Mouse (Mus musculus): ENCODE results near the gene Timp1. TPM values are rescaled to one million over a fixed set of nuclear protein-coding genes. Genes with fewer than 3 reads are reported as not detected.

The Timp1 gene
- polyA plus RNA-seq (2015; fragmentation: Nextera tagmentation; extraction: Ambion mirVana): 18.3 and 19.3 TPM in 2 replicates

DNA sequence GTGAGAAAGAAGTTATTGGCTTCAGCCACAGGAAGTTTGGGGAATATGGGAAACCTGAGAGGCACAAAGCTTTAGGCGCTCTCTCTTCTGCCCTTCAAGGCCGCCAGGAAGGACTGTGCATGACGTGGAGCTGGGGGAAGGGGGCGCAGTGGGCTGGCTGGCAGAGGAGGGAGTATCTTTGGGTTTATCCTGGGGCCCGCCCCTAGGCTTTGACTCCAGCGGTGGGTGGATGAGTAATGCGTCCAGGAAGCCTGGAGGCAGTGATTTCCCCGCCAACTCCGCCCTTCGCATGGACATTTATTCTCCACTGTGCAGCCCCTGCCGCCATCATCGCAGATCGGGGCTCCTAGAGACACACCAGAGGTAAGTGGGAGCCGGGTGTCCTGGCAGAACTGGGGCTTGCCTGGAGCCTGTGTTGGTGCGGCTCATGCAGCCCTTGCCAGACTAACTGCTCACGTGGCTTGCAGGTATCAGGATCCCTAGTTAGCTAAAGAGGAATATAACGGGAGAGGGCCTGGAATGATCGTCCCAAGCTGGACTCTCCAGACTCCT is at the start of gene Timp1:
TSS of gene Timp1 (plus strand) at position 205 of the 552 bp plus-strand sequence.
- WGBS: 16% methylated on average over 17 of the region's 18 CpGs
- peak within 1 kb of the TSS; percentile 52 for H3K4me2 ChIP-seq
- no peaks in the 10 kb centered on the region for H3K4me1 ChIP-seq
- no peak within 1 kb of the TSS for H3K27ac ChIP-seq
- ATAC-seq (ENCODE audit: insufficient read depth, low FRiP score, low read depth): peak; percentile 83
- no peak within 1 kb of the TSS for H3K9ac ChIP-seq
- H3K27me3 ChIP-seq (replicated peaks): no peaks in the 10 kb centered on the region
- no peaks in the 10 kb centered on the region for H3K9me3 ChIP-seq
- H3K36me3 ChIP-seq: no peaks in the 10 kb centered on the region
- peak within 1 kb of the TSS; percentile 34 for H3K4me3 ChIP-seq (replicated peaks)

DNA sequence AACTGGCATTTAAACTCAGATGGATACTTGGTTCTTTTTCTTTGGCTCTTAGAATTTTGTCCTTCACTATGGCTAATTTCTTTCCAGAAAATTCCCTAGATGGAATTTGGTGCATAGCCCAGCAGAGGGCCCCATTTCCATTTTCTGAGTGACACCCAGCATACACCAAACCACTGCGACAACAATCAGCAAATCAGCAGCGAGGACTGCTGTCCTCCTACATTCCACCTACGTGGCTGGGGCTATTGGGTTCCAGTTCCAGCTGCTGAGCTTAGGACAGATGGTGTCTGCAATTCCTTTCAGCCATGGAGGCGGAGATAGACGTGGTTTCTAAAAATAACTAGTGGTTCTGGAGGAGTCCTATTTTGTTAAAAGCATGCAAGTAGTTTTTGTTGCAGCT is 41.0 kb upstream of the Timp1 start:
- no peaks in the 10 kb centered on the region for H3K36me3 ChIP-seq
- H3K4me1 ChIP-seq: no peaks in the 10 kb centered on the region
- no peak overlapping the region for H3K4me2 ChIP-seq
- H3K27me3 ChIP-seq (replicated peaks): no peaks in the 10 kb centered on the region
- no peaks in the 10 kb centered on the region for H3K9me3 ChIP-seq
- H3K4me3 ChIP-seq (replicated peaks): no peak overlapping the region
- H3K9ac ChIP-seq: no peak overlapping the region
- WGBS: 11% methylated on average over 5 of the region's 5 CpGs
- peak; percentile 60; the same call in 1 of the 2 replicates for ATAC-seq (ENCODE audit: insufficient read depth, low FRiP score, low read depth)
- no peak overlapping the region for H3K27ac ChIP-seq

DNA sequence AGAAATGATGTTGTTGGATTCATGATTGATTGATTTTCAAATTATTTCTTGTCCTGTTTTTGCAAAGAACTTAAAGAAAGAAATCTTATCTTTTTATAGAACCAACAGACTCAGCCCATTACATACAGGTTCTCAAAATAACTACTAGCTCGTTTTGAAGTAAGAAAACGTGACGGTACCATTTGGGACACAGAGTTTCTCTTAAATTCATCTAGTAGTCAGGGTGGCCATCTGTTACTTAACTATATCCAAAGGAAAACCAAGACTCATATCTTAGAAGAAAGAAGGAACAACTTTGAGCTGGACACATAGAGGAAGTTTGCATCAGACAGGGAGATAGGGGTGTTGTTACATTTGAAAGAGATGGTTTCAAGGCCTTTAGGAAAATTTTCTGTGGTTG is 22.7 kb upstream of the Timp1 start:
- WGBS: 86% methylated on average over 3 of the region's 3 CpGs
- Histone ChIP-seq H3K4me3 (replicated peaks) (no peak overlapping the region), H3K4me2 (no peak overlapping the region), H3K4me1 (no peaks in the 10 kb centered on the region), H3K9me3 (no peaks in the 10 kb centered on the region), H3K27ac (no peak overlapping the region), H3K27me3 (replicated peaks) (no peaks in the 10 kb centered on the region), H3K9ac (no peak overlapping the region), H3K36me3 (peaks cover 4% of the 10 kb centered on the region; the same call in 1 of the 2 replicates)
- ATAC-seq (ENCODE audit: insufficient read depth, low FRiP score, low read depth): no peak

DNA sequence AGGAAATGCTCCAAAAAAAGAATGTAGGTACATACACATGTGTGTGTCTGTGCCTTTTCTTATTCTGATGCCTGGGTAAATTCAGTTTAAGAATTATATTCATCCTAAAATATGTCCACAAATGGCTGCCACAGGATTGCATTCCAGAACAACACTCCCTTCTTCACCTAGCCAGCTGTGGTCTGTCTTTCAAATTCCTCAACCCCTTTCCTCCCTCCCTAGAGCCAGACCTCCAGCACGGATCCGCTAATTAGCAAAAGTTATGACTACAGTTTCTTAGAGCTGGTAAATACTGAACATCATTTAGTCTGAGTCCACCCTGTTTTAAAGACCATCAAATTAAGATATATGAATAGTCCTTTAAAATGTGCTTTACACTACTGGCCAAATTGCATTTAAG is 22.1 kb upstream of the Timp1 start:
- WGBS: 21% methylated on average over 2 of the region's 2 CpGs
- no peak for ATAC-seq (ENCODE audit: insufficient read depth, low FRiP score, low read depth)

DNA sequence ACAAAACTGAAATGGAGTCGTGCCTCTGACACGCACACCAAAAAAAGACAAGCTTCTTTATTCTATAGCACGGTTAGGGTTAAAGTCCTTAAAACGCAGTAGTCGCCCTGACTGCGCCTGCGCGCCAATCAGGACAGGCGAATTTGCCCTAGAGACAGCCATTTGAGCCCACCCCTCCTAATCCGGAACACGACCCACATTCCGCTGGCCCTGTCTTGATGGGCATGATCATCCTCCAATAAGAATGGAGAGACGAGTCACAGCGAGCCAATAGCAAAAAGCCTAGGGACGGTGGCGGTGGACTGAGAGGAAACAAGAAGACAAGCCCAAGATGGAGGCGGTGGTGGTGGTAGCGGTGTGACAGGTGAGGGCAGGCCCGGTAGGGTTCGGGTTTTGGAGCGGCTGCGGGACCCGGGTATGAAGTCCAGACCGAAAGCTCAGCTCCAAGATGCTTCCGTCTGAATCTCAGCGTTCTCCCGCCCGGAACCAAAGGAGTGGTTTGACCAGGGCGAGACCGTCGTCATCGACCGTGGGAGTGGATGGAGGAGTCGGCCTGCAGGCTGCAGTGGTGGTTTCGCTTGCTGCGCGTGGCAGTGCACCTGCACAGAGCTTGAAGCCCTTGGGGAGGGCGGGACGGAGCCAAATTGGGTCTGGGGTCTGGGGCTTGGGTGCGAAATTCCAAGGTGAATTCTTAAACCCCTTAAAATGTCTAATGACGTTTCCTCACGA is 21.5 kb upstream of the Timp1 start:
- peak overlapping the region; percentile 51 for H3K4me2 ChIP-seq
- peak; percentile 99 for ATAC-seq (ENCODE audit: insufficient read depth, low FRiP score, low read depth)
- peaks cover 4% of the 10 kb centered on the region; the same call in 1 of the 2 replicates for H3K36me3 ChIP-seq
- 19% methylated on average over 42 of the region's 42 CpGs for WGBS
- H3K4me3 ChIP-seq (replicated peaks): peak overlapping the region; percentile 60
- peak overlapping the region; percentile 57; the same call in 1 of the 2 replicates for H3K27ac ChIP-seq
- H3K9me3 ChIP-seq: no peaks in the 10 kb centered on the region
- H3K4me1 ChIP-seq: no peaks in the 10 kb centered on the region
- H3K27me3 ChIP-seq (replicated peaks): no peaks in the 10 kb centered on the region
- peak overlapping the region; percentile 52 for H3K9ac ChIP-seq

More for the DNA sequence above, 22.1 kb upstream of the Timp1 start:
- Histone ChIP-seq H3K4me2 (peak overlapping the region; percentile 46), H3K4me1 (no peaks in the 10 kb centered on the region), H3K27ac (peak overlapping the region; percentile 44; the same call in 1 of the 2 replicates), H3K27me3 (replicated peaks) (no peaks in the 10 kb centered on the region), H3K36me3 (peaks cover 4% of the 10 kb centered on the region; the same call in 1 of the 2 replicates), H3K9ac (no peak overlapping the region), H3K4me3 (replicated peaks) (peak overlapping the region; percentile 16), H3K9me3 (no peaks in the 10 kb centered on the region)

DNA sequence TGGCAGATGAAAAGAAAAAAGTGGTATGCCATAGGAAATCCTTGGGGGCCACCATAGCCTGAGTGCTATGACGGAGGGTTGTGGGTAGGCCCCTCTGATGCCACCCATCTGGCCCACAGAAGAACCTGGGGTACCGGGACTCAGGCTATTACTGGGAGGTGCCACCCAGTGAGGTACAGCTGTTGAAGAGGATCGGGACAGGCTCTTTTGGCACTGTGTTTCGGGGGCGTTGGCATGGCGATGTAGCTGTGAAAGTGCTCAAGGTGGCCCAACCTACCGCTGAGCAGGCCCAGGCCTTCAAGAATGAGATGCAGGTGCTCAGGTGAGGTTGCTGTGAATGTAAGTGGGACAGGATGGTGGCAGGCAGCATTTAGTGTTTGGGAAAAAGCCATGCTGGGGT is 16.2 kb upstream of the Timp1 start:
- no peak overlapping the region for H3K4me2 ChIP-seq
- WGBS: 94% methylated on average over 7 of the region's 7 CpGs
- no peak for ATAC-seq (ENCODE audit: insufficient read depth, low FRiP score, low read depth)
- H3K27me3 ChIP-seq (replicated peaks): no peaks in the 10 kb centered on the region
- no peak overlapping the region for H3K27ac ChIP-seq
- H3K36me3 ChIP-seq: peaks cover 4% of the 10 kb centered on the region; the same call in 1 of the 2 replicates
- no peaks in the 10 kb centered on the region for H3K9me3 ChIP-seq
- H3K4me1 ChIP-seq: no peaks in the 10 kb centered on the region
- H3K4me3 ChIP-seq (replicated peaks): no peak overlapping the region
- H3K9ac ChIP-seq: no peak overlapping the region

DNA sequence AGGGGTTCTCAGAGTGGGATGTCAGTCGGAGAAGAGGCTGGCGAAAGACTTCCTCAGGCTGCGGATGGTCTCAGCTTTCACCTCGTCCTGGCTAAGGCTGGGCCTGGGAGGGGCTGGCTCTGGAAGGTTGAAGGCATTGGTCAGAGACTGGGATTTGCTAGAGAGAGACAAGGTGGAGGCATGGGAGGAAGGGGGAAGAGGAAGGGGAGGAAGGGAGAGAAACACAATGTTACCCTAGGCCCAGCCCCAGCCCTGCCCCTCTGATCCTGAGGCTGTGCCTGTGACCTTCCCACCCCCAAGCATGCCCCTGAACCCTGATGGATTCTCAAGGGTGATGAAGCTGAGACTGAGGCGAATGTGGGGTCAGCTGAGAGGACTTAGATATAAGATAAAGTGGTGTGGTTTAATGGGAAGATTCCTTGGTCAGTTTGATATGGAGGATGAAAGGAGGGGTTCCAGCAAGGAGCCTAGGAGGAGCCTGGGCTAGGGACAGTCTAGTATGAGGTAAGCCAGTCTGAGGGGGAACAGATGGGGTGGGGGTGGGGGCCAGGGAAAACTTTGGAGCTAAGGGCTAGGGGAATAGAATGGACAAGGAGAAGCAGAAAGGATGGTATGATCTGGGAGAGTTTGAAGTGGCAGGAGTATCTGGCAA is 8.4 kb upstream of the Timp1 start:
- no peak overlapping the region for H3K4me3 ChIP-seq (replicated peaks)
- H3K9me3 ChIP-seq: no peaks in the 10 kb centered on the region
- no peaks in the 10 kb centered on the region for H3K27me3 ChIP-seq (replicated peaks)
- no peak overlapping the region for H3K4me2 ChIP-seq
- WGBS: 48% methylated on average over 5 of the region's 5 CpGs
- no peak overlapping the region for H3K27ac ChIP-seq
- H3K4me1 ChIP-seq: peaks cover 4% of the 10 kb centered on the region; the same call in 1 of the 2 replicates
- ATAC-seq (ENCODE audit: insufficient read depth, low FRiP score, low read depth): no peak
- no peaks in the 10 kb centered on the region; the same call in 1 of the 2 replicates for H3K36me3 ChIP-seq
- H3K9ac ChIP-seq: no peak overlapping the region

DNA sequence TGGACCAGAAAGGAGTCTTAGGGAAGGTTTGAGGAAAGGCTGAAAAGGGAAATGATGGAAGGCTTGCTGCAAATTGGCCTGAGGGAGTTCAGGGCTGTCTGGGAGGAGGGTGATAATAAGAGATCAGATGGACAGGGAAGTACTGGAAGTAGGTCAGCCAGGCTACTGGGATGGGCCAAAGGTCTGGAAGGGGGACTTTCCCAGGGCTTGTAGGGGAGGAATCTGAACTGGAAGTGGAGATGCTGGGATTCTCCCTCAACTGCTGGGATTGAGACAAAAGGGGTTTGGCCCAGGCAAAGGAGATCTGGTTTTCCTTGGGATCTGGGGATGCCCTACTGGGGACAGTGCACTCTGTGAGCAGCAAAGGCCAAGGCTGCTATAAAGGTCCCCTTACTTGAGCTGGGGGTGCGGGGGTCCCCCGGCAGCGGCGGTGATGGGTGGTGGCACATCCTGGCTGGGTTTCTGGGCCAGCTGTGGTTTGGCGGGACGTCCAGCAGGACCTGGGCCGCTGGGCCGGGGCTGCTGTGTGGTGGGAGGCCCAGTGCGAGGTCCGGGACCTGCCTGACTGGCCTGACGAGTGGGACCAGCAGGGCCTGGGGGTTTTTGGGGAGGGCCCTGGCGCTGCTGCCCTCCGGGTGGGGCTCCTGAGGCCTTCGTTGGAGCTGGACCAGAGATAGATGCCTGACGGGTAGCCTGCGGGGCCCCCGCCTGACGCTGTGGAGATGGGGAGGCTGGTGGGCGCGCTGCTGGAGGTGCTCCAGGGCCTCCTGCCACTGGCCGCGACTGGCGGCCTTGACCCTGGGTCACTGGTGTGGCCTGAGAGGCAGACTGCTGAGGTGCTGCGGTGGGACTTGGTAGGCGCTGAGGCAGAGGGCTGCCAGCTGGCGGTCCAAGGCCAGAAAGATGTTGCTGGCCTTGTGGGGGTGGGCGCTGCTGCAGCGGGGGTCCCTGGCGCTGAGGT is 7.6 kb upstream of the Timp1 start:
- H3K4me3 ChIP-seq (replicated peaks): no peak overlapping the region
- no peak overlapping the region for H3K27ac ChIP-seq
- 0 out of 2 replicates have a peak, but pooled peaks have one; percentile 32 for ATAC-seq (ENCODE audit: insufficient read depth, low FRiP score, low read depth)
- no peaks in the 10 kb centered on the region for H3K9me3 ChIP-seq
- 35% methylated on average over 29 of the region's 29 CpGs for WGBS
- no peaks in the 10 kb centered on the region for H3K27me3 ChIP-seq (replicated peaks)
- H3K36me3 ChIP-seq: no peaks in the 10 kb centered on the region; the same call in 1 of the 2 replicates
- H3K4me2 ChIP-seq: 0 out of 2 replicates have a peak overlapping the region, but pooled peaks have one; percentile 13
- H3K9ac ChIP-seq: no peak overlapping the region
- H3K4me1 ChIP-seq: peaks cover 4% of the 10 kb centered on the region; the same call in 1 of the 2 replicates

DNA sequence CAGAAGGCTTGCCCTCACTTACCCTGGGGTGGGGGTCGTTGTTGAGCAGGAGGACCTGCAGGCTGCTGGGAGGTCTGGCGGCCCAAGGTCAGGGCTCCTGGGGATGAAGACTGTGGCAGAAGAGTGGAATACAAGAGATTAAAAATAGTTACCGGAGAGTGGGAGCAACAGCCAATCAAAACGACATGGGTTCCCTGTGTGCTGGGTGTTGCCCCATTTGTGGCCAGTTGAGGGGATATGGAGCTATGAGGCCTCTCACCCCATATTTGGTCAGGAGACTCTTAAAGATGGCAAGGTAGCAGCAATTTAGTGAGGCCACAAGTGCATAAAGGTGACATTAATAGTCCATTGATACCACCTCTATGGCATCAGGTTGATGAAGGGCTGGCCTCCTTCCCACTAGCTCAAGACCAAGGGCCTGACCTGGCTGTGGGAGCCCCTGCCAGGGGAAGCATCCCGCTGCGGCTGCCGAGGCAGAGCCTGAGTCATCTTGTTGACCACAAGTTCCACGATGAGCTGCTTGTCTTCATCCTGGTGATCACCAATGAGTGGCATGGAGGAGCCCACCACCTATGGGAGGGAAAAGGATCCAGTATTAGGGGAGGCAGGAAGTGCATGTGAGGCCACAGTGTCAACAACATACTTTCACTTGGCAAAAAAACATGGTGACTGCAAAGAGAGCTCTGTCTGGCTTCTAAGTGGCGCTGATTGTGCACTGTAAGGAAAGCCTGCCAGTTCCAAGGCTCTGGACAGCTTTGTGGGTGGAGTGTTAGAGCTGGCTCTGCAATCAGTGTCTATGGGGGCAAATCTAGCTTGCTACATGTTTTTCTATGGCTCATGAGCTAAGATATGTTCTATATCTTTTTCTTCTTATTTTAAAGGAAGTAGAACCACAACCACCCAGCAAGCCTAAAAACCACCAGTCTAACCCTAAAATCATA is 6.5 kb upstream of the Timp1 start:
- ATAC-seq (ENCODE audit: insufficient read depth, low FRiP score, low read depth): no peak

DNA sequence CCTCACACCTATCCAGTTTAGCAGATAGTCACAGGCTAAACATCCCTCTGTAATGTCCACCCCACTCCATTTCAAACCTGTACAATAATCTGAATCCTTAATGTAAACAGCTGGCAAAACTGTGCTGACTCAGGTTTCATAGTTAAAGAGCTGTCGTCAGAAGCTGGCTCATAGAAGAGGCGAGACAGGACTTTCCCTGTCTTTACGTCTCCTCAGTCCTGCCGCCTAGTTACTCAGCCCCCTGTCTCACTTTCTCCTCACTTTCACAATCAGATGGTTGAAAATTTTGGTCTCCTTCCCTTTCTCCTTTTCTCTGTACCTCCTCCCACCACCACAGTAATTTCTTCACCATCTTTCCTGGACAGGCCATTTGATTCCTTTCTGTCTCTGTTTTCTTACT is 1.9 kb upstream of the Timp1 start:
- Histone ChIP-seq H3K27me3 (replicated peaks) (no peaks in the 10 kb centered on the region), H3K4me1 (no peaks in the 10 kb centered on the region), H3K4me3 (replicated peaks) (no peak overlapping the region), H3K4me2 (no peak overlapping the region), H3K27ac (no peak overlapping the region), H3K9ac (no peak overlapping the region), H3K36me3 (no peaks in the 10 kb centered on the region), H3K9me3 (no peaks in the 10 kb centered on the region)
- 46% methylated on average over 4 of the region's 4 CpGs for WGBS
- no peak for ATAC-seq (ENCODE audit: insufficient read depth, low FRiP score, low read depth)

More for the DNA sequence above, 6.5 kb upstream of the Timp1 start:
- 76% methylated on average over 9 of the region's 9 CpGs for WGBS
- Histone ChIP-seq H3K4me2 (no peak overlapping the region), H3K27ac (no peak overlapping the region), H3K9me3 (no peaks in the 10 kb centered on the region), H3K4me1 (peaks cover 4% of the 10 kb centered on the region; the same call in 1 of the 2 replicates), H3K9ac (no peak overlapping the region), H3K36me3 (no peaks in the 10 kb centered on the region), H3K27me3 (replicated peaks) (no peaks in the 10 kb centered on the region), H3K4me3 (replicated peaks) (no peak overlapping the region)

Data from stomach, embryonic 15.5 days (tissue).